Mouse (Mus musculus) v-Abl transformed pro-B cells (cell line): ENCODE data around the gene Ccdc85c.

Source experiments
- in situ Hi-C, 2 experiments: fragments of 400-800 bp; cut with MboI; formaldehyde crosslinking; loops; one replicate each; pipeline ENCODE4 v1.15.1; 2025; ENCODE audit not compliant: unreplicated experiment in 2 of 2

The Ccdc85c gene

DNA sequence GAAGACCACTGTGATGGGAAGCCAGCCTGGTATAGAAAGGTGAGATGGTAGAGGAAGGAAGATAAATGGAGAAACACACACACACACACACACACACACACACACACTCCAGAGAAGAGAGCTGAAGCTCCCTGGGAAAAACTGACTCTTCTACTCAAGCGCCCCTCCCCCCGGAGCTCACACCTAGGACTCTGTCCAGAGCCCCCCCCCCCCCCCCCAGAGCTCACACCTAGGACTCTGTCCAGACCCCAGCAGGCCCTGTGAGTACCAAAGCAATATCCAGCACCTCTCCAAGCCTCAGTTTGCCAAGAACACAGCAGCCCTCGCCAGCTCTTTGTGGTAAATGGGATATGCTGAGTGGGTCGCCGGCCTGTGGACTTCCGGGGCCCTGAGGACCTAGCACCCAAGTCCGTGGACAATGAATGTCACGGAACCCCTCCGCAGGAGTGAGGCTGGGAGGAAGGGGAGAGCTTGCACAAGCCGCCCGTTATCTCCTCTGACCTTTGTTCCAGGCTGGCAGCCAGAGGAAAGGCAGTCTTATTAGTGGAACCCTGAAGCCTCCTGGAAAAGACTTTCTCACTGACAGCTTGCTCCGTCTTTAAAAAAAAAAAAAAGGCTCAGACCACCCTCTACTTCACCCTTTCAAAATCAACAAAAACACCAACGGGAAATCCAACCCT is 4.8 kb downstream of the Ccdc85c start:
- in situ Hi-C loops = no loop called here

DNA sequence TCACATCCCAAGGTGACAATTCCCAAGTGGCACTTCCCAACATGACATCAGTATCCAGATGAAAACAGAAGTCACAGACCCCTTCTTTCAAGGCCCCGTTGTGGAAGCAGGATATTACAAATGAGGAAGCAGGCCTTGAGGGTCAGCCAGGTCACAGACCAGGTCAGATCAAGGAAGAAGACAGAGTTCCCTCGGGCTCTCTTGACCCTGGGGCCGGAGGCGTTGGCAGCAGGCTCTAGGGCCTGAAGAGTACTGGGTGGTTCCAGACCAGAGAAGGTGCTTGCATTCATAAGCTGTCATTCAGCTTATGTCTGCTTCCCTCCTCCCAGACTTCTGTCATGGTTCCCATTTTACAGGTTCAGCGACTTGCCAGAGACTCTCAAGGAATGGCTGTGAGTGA is 5.5 kb downstream of the Ccdc85c start:
- in situ Hi-C loops = no loop called here

DNA sequence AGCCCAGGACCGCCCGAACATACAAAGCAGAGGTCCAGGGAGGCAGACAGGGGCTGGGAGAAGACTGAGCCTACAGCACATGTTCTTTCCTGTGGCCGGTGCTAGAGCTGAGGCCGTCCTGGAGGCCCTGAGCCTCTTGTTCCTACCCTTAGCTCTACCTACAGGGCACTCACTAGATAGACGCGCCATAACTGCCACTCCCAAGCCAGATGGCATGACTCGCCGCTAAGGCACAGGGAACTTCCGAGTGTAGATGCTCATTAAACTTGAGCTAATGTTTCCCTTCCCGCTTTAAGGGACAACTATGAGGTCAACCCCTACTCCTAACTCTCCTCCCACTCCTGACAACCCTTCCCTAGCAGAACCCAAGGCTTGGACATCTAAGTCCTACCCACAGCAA is 6.3 kb downstream of the Ccdc85c start:
- in situ Hi-C loops = no loop called here

DNA sequence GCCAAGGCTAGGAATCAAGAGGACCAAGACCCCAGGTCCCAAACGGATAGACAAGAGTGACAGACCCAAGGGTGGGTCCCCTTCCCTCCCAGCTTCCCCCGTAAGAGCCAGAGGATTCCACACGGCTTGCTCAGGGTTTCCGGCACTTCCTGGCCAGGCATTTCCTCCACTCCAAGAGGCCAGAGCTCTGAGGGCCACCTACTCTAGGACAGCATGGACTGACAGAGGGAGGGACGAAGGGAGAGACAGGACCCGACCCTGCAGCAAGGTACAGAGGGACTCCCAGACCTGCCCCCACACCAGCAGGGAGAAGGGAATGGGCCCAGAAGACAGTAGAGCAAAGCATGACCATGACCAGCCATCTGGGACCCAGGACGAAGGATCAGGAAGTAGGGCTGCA is 7.6 kb downstream of the Ccdc85c start:
- in situ Hi-C loops = no loop called here

DNA sequence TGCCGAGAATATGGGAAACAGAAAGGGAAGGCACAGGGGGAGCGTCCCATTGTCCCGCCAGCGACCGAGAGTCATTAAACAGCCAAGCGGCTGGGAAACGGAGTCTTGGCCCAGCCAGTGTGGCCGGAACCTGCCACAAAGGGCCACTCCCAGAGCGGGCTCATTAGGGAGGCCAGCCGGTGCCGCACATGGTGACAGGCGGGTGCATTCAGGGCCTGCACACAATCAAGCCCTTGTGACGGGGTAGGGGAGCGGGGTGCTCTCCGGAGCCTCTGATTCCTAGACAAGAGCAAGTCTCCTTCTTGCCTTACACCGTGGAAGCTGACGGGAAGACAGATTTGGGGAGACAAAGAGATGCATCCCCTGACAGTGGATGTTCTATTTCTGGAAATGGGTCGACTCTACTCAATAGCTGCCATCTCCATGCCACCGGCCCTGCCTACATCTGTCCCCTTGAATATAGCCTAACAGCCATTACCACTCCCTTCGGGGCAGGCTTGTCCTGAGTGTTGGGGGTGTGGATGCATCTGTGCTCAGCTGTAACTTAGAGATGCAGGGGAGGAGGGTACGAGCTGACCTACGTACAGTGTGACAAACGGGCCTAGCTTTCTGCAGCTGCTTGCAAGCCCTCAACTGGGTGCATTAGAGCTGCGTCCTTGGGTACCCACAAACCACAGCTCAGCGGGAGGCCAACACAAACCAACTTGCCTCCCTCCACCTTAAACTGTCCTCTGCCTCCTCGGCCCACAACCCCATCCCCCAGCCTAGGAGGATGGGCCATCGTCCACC is 9.2 kb downstream of the Ccdc85c start:
- in situ Hi-C loops = no loop called here

DNA sequence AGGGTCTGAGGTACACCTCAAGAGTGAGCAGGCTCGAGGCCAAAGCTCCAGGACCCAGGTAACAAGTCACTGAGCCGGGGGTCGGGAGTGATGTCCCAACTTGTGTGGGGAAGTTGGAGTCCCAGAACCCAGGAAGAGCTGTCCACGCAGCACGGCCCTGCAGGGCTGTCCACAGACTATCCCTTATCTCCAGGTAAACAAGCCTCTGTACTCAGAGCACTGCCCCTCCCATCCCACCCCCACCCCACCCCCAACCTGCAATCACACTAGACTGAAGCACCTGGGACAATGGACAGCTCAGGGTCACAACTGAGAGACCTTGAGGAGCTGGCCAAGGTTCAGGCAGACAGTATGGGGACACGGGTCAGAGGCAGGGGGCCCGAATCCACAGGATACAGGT is 10.3 kb downstream of the Ccdc85c start:
- in situ Hi-C loops = no loop called here

DNA sequence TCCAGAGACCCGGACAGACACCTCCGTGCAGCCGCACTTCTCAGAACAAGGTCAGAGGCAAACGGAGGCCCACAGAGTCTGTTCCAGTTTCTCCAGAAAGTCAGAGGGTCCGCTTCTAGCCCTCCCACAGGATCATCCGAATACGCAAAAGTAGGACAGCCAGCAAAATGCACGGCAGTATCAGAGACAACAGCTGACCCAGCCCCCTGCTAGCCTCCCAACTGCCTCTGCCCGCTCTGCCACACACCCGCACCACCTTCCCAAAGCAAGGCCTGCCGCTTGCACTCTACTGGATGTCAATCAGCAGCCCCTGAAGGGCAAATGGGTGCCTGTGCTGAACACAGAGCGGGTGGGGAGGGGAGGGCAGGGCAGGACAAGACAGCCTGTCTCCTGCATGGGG is 14.3 kb downstream of the Ccdc85c start:
- in situ Hi-C loops = no loop called here

DNA sequence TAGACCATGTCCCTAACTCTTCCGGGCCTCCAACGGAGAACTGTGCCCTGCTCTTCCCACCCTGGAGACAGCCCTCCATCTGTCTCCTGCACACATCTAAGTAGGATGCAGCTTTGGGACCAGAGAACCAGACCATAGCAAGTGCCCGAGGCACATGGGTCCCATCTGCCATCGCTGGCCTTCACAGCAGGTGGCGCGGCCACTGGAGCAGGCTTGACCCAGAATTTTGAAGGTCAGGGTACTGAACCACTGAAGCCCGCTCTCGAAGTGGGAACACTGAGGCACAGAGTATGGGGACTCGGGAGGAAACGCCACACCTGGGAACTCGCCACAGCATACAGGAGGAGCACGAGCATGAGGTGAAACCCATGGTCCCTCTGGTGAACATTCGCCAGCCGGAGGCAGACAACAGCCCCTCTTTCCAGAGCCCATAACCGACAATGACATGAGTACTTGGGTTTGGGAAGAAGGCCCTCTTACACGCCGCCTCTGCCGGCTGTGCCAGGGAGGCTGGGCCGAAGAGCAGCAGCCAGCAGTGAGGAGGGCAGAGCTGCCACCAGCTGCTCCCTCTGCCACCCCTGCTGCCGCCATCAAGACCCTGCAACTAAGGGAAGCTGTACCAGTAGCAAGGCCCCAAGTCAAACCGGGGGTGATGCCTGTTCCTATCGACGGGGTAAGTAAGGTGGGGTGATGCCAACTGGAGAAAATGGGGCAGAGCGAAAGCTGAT is 15.7 kb downstream of the Ccdc85c start:
- in situ Hi-C loops = no loop called here

DNA sequence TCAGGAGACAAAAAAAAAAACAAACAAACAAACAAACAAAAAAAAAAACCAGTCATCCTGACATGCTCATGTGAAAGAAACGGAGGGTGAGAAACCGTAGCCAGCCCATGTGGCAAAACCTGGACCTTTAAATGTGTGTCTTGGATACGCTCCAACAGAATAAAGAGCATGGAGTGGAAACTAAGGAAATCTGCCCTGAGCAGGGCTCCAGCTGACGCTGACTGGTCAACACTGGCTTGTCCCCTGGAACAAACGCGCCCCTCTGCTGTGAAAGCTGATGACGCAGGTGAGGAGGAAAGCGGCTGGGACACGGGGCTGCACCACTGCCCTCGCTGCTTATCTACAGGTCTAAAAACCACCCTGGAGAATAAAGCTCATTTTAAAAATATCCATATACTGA is 18.5 kb downstream of the Ccdc85c start:
- in situ Hi-C loops = no loop called here

DNA sequence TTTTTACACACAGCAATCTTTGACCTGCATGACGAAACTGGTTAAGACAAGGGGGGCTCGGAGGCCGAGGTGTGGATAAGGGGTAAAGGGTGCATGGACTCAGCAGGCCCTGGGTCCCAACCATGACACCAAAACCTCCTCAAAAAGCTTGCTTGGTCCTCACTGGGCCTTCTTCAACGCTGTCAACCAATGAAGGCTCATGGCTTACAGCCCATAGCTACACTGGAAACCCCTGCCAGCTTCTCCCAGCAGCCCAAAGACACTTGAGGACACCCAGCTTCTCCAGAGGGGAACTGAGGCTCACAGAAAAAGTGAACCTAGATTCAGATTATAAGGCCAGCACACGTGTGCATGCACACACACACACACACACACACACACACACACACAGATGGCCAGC is 19.3 kb downstream of the Ccdc85c start:
- in situ Hi-C loops = no loop called here

DNA sequence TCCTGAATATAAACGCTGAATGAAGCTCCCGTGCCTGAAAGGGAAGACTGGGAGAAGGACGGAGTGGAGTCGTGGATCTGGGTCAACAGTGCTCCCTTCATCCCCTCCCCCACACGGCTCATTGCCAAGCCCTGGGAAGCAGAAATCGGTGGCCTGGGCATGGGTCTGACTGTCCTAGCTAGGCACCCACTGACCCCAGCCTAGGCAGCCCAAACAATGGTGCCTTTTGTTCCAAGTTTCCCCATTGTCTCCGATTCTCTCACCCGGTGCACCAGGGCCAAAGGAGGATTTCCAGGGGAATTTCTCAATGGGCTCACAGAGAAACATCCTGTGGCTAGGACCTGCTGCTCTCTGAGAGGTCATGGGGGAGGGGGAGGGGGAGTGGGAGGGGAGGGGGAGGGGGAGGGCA is 19.7 kb downstream of the Ccdc85c start:
- in situ Hi-C loops = no loop called here

DNA sequence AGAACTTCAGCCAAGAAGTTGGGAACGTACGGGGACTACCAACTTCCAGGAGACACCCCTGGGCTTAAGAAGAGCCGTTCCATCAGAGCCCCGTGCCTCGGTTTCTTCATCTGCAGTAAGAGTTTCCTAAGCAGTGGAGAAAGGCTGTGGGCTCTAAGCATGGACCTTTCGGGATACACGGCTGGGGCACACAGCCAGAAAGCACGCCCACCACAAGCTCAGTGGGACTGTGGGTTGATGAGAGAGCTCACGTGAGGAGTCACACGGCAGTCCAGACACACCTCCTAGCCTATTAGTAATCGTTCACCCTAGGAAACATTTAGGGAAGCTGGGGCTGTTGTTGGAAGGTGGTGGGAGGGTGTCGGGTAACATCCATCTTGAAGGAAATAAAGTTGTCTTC is 22.2 kb downstream of the Ccdc85c start:
- in situ Hi-C loops = no loop called here

DNA sequence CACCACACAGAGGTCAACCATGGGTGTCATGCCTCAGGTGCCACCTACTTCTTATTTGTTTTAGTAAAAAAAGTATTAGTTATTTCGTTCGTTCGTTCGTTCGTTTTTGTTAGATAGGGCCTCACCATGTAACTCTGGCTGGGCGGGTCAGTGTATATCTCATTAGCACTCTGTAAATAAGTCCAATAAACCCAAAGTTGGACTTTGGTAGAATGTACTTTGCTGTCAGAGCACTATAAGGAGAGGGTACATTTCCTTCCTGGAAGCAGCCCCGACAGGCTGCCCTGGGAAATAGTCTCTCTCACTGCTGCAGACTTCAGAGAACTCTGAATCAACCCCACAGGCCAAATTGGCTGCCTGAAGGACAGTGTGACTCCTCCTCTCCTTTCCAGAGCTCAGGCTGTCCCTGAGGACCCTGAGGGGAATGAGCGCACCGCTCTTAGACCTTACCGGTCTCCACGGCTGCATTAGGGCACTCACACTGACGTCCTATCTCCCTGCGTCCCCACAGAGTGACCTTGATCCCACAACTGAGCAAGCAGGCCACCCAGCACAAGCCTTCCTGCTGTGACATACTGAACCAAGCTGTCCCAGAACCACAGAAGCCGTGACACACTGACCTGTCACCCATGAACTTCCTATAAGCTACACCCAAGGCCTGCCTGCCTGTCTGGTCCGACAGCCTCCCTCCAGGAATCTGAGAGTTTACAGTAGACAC is 23.2 kb downstream of the Ccdc85c start:
- in situ Hi-C loops = no loop called here

DNA sequence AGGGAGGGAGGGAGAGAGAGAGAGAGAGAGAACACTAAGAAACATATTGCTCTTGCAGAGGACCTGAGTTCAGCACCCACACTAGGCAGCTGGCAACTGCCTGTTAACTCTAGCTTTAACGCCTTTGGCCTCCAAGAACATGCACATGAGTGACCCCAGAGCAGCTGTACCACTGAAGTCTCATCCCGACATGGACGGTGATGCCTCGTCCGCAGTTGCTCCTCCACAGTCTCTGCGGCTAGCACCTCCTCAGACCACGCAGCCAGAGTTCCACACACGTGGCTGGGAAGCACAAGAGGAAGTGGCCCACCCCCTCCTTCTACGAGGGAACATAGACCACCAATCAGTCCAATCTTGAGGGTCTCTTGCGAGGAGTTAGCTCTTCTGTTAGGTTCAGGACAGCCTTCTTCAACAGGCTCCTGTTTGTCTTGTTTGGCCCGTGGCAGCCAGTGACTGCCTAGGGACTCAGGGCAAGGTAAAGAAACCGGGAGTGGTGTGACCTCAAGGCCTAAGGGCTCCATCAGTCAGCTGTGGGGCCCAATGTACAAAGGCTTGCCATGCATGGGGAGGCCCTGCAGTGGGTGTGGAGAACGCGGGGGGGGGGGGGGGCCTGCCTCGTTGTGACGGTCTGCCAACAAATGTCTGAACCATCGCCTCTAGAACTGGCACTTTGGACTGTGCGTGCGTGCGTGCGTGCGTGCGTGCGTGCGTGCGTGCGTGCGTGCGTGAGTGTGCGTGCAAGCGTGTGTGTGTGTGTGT is 24.0 kb downstream of the Ccdc85c start:
- in situ Hi-C loops = no loop called here

DNA sequence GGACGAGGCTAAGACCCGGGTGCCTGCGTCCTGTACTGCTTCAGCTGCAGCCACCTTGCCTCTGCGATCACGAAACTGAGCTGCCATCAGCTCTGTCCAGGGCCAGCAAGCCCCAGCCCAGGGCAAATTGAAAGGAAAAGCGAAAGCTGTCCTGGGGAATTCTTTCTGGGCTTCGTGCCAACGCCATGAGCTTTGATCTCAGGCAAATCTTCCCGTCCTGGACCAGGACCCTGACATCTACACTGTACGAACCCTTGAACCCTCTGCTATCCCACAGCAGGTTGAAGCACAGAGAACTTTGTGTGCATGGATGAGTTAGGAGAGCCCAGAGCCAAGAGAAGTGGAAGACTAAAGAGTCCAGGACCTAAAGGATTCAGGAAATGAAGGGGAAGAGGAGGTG is 25.7 kb downstream of the Ccdc85c start:
- in situ Hi-C loops = no loop called here

DNA sequence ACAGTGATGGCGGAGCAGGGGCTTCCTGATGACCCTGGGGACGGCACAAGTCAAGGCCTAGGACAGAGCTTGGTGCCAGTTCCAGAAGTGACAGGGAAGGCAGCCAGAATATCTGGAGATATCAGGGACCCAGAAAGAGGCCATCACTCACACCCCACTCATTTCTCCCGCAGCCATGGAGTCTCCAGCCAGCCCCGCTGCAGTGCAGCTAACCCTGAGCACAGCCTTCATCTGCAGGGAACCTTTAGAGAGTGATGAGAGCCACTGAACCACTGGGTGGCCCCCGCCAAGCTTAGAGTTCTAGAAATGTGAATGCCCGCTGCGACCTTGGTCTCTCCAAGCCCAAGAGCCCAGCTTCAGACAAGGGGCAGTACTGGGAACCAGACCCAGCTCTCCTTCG is 26.2 kb downstream of the Ccdc85c start:
- in situ Hi-C loops = no loop called here

DNA sequence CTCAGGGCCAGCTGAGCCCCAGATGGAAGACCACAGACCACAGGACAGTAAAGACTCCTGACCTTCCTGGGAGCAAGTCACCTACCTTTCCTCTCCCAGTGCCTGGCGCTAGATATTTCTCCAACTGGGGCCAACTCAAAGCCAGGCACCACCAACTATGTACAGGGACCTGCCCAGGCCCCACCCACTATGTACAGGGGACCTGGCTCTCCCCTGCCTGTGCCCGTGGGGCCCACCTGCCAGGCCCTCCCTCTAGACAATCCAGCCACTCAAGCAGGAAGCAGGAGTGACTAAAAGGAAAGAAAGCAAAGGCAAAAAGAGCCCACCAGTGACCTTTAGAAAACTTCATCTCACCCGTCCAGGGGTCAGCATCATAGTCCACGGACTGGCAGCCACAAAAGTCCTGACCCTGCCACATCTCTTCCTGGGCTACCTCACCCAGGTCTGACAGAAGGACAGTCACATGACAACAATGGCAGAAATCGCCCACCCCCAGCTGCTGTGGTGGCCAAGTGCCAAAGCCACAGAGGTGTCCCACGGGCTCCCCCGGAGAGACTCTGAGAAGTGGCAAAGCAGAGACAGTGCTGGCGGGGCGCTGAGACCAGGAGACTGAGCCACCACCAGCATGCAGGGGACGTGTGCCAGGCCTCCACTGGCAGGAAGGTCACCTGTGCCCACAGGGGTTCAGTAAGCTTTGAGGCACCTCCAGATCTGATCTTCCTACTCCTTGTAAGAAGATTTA is 28.3 kb downstream of the Ccdc85c start:
- in situ Hi-C loops = no loop called here

DNA sequence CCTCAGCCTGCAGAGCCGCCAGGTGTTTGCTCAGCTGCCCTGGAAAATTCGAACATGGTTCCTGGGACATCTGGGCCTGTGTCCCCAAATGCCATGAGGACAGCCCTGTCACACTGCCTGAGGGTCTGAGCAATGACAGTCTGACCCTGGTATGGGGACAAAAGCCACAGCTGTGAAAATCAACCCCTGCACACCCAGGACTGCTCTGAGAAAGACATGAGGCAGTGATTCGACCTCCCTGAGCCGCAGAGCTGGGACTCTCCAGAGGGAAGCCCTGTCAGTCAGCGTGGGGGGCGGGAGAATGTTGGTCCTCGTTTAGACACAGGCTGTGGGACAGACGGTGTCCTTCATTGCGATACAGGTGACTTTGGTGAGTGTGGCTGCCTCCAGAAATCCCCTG is 29.6 kb downstream of the Ccdc85c start:
- in situ Hi-C loops = no loop called here

DNA sequence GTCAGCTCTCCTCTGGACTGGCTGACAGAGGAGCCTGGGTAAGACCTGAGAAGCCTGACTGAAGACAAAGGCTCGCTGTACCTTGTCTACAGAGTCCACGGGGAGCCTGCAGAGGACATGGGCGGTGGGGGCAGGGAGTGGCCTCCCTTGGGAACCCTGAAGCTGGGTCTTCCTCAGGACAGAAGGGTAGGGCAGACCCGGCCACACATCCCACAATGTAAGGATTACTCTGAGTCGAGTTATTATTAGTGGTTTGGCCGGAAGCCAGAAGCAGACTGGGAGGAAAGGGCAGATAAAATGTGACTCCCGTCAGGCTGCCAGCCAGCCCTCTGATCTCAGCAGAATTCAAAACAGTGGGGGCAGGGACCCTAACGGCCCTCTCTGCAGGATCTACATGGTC is 30.4 kb downstream of the Ccdc85c start:
- in situ Hi-C loops = no loop called here

DNA sequence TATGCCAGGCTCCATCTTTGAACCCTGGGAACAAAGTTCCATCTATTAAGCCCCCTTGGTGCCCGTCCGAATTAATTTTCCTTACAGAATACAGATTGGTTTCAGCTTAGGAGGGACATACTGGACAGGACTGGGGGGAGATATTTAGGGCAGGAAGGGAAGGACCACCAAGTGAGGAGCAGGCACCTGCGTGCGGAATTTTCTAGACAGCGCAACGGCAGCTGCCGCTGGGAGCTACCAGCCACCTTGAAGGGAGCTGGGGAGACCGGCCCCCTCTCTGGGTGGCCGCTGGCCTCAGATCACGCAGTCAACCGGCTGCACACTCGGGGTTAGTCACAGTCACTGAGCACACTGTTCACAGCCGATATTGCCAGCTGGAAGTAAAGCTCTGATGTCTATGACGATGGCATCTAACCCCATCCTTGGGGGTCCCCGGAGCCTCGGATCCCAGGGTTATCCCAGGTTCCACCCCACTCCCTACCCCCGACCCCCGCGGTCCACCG is 32.9 kb downstream of the Ccdc85c start:
- in situ Hi-C loops = no loop called here
